Mouse (Mus musculus) gonadal fat pad, adult 2 months (tissue): ENCODE results near the gene Saysd1. TPM values are rescaled to one million over a fixed set of nuclear protein-coding genes. Genes with fewer than 3 reads are reported as not detected.
"Not testable (repeated sequence)": the region's sequence is repeated elsewhere in the genome, so short reads cannot be mapped to it uniquely, and the experiment has no call there.

Experiments used
- DNase-seq: peaks from one replicate; pipeline ENCODE4 v3.0.0-alpha.2; 2012; ENCODE audit warnings: low read depth
- polyA plus RNA-seq: library from polyadenylated mRNA; depleted of rRNA; stranded (reverse); fragments of >200 nt; gene quantifications from 2 replicates; pipeline ENCODE4 v1.2.3, GENCODE M21; 2012; rRNA removed

The Saysd1 gene
- polyA plus RNA-seq, 1 experiment = 7.8 TPM

- no peak for DNase-seq
These were observed 97.4 kb downstream of the Saysd1 start for GRCm38 (mm10) chr14:20040976-20041375.

GRCm38 (mm10) chr14:20039795-20040194 is 98.5 kb downstream of the Saysd1 start:
- no peak for DNase-seq

GRCm38 (mm10) chr14:20032738-20033116 is 105.6 kb downstream of the Saysd1 start:
- DNase-seq = no peak

GRCm38 (mm10) chr14:20032016-20032737 is 106.2 kb downstream of the Saysd1 start:
- no peak for DNase-seq

GRCm38 (mm10) chr14:20029606-20030005 is 108.7 kb downstream of the Saysd1 start:
- no peak for DNase-seq

- DNase-seq = not testable (repeated sequence)
These were observed 110.9 kb downstream of the Saysd1 start for GRCm38 (mm10) chr14:20027475-20027874.

Other genes starting within 250 kb of the Saysd1 start
- gene Gng2, start 160.9 kb downstream of the Saysd1 start, polyA plus RNA-seq = 12.8 and 14.1 TPM in 2 replicates
- gene Kcnk5, start 43.3 kb upstream of the Saysd1 start, polyA plus RNA-seq = 12.6 and 18.0 TPM in 2 replicates
- not detected in 2 replicates for gene Kcnk16, start 130.7 kb upstream of the Saysd1 start, polyA plus RNA-seq
- 25.3 and 37.6 TPM in 2 replicates for gene Nudt13, start 156.2 kb upstream of the Saysd1 start, polyA plus RNA-seq
- gene Ecd, start 209.6 kb upstream of the Saysd1 start, polyA plus RNA-seq = 29.0 and 29.7 TPM in 2 replicates
- 34.0 and 35.1 TPM in 2 replicates for gene Fam149b, start 209.6 kb upstream of the Saysd1 start, polyA plus RNA-seq